Mouse (Mus musculus): ENCODE results near the gene Grap2.

DNA sequence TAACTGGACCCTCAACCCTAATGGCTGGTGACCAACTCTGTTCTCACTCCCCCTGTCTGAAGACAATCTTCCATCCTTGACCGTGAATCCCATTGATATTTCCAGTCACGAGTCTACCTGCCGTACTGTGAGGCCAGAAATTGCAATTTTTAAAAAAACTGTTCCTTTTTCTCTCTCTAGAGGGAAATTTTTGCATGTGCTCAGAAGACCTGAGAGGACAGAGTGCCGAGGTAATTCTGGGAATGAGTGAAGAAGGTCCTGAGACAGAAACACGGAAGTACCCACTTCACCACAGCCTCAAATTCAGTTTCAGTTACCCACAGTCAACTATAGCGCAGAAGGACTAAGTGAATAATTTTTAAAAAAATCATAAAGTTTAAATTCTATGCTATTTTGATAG is 5.7 kb upstream of the Grap2 start:
- no peak for TF ChIP-seq TAL1 (IDR thresholded peaks at IDR 0.05; ENCODE audit: low read length)
- no peak for TF ChIP-seq GATA1 (IDR thresholded peaks at IDR 0.05; ENCODE audit: low read length)
